Mouse (Mus musculus) liver, embryonic 14.5 days (tissue): Measurements from ENCODE around the gene Med11.

Experiments
- CTCF ChIP-seq: IDR thresholded peaks from 2 replicates; pipeline ENCODE4 v1.5.1; 2016; ENCODE audit warnings: antibody characterized with exemption, low read depth, control low read depth
- EP300 ChIP-seq: IDR thresholded peaks from 2 replicates; pipeline ENCODE4 v1.6.1; 2016; ENCODE audit warnings: antibody characterized with exemption, low read depth

DNA sequence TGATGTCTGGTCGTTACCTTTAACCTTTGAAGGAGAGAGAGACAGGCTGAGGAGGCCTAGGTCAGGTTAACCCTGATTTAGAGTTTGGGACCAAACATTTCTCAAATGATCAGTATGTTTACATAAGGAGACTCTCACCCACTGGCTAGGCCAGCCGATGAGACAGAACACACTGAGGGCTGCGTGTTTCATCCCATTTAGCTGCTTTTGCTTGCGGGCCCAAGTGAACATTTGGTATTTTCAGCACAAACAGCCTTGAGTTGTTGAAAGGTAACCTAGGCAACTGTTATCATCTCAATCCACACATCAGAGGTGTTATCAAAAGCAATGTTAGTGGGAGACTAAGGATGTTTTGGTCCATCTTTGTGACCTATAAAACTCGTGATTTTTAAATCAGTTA lies 32.2 kb upstream of the Med11 start:
- TF ChIP-seq CTCF (no peak), EP300 (no peak)
